Mouse (Mus musculus) fibroblast of lung, adult 2 months (primary cell): ENCODE measurements at regions not wholly inside any gene's neighbourhood (a gene's known extent, or its start where the extent isn't known, plus 50 kb on each side); places are given as distances from the start of the nearest gene placed in this dataset.

Experiments
- DNase-seq: peaks from one replicate; pipeline ENCODE4 v3.0.0-alpha.2; 2011; ENCODE audit warnings: low read depth

DNA sequence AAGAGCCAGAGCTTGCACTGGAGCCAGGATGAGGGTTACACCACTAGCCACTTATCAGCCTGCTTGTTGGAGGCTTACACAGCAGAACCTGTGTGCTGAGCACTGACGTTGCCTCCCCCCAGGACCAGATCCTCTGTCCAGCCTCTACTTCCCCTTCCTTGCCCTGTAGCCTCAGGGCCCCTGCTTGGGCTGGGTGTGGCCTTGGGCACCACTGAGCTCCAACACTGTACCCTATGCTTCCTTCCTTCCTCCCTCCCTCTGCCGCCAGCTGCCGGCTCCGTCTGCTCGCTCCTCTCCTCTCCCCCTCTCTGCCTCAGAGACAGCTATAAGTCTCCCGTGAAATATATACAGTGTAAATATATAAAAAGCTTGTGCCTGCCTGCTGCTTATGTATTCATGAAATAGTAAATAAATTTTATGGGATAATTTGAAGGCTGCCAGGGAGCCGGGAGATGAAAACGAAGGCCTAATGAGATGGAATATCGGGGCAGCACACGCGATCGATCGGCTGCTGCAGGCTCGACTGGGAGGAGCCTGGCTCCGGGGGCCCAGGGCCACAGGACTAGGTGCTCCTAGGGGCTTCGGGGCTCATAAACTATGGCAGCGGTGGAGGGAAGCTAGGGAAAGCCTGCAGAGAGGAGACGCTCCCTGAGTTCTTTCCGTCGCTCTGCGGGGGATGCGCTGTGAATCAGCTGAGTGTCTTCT is 135.6 kb downstream of the Rbm19 start:
- DNase-seq = no peak

DNA sequence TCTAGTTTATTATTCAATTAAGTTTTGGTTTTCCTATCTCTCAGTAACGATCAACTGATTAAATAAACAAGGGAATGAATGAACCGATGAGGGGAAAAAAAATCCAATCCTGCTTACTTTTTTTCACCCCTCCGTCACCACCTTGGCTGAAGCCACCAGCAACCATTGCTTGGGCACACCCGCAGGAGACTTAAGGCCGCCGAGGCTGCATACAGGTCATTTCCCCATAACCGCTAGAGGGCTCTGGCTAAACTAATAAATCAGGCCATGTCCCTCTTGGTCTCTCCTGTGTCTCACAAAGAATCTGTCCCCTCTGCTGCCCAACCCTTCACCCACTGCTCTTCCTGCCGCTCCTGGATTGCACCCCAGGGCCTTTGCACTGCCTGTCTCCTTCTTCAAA is 136.3 kb downstream of the Rbm19 start:
- DNase-seq = no peak

DNA sequence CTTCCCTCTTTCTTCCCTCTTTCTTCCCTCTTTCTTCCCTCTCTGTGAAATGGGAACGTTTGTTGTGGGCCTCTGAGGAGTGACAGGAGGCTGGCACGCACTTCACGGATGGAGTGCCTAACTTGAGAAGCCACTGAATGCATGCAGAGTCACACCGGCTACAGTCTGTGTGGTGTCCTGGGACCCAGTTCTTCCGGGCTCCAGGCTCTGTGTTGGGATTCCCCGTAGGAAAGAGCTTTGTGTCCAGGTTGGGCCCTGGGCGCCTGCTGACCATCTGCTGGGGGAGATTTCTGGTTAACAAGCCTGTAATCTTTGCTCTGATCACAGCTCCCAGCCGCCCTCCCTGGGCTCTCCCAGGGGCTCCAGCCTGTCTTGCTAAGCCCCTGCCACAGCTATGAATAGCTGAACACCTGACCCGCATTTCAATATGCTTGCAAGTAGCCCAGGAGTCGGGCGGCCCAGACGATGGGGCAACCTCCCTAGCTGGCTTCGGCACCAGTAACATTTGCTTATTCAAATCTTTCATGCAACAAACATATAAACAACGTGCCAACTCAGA is 146.5 kb downstream of the Rbm19 start:
- no peak for DNase-seq

DNA sequence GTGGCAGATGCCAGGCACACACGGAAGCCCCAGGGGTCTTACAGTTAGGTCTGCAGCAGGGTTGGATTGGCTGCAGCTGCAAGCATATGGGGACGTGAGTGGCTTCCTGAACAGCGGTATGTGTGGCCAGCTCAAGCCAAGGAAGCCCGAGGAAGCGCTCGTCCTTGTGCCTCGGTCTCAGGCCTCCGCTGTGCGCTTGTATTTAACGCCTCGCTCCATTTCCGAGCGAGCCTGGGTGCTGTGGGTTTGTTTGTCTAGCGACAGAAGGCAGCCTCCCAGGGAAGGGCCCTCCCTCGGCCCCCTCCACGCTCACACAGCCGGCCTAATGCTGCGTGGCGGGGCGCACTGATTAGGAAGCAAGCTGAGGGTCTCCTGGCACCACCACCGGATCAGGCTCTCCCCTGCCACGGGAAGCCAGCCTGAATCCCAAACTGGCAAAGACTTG is 153.2 kb downstream of the Rbm19 start:
- DNase-seq = no peak

DNA sequence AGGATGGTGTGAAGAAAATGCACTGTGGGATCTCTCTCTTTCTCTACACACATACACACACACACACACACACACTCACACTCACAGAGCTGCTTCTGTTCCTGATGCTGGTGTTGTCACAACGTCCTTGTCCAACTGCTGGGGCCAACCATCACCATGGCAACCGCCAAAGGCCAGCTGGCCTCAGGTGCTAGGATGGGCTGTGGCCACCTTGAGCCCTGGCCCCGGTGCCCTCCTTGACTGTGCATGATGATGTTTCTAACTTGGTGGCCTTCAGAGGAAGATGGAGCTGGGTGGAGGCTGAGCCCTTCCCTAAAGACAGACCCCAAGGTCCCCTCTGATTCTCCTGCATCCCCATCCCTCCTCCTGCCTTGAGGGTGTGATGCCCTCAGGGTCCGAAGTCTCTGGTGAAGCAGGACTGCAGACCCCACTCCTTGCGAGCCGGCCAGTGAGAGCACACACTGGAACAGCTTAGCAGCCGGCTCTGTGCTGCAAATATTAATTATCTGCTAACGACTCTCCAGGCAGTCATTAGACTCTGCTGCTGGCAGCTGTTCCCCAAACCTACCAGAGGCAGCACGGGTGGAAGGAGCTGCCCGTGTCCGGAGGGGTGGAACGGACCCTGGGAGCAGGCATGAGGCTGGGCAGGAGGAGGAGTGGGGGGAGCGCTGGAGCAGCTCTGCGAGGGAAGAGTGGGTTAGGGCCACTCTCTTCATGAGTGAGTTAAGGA is 154.8 kb downstream of the Rbm19 start:
- DNase-seq = no peak

DNA sequence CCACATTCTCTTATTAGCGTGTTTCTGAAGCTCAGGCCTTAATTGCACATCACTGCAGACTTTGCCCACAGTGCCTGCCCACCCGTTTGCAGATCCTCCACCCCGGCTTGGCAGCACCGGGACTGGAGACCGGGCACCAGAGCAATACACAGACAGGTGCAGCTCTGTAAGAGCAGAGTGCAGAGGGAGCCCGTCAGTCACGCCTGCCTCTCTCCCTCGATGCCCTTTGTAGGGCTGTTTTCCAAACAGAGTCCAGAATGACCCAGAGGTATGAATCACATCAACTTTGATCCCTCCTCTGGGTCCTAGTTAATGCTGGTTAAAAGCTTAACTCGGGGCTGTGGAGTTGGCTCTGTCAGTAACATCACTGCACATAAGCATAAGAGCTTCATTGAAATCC is 155.3 kb upstream of the Lhx5 start:
- DNase-seq = no peak

DNA sequence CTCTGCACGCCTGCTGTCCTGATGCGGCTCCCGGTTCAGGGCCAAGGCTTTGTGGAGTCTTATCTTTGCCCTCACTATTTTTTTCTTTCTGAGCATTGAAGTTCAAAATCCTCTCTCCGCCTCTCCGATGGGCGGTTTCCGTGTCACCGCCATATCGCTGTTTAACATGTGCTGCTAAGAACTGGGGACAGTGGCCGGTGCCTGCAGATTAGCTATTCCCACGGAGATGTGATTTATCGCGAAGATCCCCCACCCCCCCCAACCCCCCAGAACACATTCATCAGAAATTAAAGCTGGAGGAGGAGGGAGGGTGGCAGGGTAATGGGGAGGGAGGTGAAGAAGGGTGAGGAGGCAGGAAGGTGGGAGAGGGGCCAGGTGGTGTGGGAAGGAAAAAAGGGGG is 151.2 kb upstream of the Lhx5 start:
- DNase-seq = no peak

DNA sequence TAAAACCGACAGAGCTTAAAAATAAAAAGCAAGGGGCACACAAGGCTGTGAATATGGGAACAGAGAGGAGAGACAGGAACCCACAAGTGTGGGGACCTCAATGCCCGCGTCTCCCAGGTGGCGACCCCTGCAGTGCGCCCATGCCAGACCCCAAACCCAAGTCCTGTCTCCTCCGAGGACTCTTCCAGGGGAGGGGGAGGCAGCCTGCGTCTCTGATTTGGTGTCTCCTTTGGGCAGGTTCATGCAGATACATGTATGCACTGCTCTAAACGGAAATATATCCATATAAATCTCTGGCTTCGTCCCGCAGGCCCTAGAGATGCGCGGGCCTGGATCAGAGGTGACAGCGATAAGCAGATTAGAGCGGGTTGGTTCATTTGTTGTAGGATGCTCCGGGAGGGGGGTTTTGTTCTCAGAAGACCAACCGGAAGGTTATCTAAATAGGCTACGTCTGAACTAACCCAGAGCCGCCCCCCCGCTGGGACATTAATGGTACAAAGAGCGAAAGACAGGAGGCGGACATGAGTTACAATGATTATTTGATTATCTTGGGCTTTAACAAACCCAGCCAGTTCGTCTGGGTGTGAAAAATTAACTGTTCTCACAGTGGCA is 150.4 kb upstream of the Lhx5 start:
- no peak for DNase-seq

DNA sequence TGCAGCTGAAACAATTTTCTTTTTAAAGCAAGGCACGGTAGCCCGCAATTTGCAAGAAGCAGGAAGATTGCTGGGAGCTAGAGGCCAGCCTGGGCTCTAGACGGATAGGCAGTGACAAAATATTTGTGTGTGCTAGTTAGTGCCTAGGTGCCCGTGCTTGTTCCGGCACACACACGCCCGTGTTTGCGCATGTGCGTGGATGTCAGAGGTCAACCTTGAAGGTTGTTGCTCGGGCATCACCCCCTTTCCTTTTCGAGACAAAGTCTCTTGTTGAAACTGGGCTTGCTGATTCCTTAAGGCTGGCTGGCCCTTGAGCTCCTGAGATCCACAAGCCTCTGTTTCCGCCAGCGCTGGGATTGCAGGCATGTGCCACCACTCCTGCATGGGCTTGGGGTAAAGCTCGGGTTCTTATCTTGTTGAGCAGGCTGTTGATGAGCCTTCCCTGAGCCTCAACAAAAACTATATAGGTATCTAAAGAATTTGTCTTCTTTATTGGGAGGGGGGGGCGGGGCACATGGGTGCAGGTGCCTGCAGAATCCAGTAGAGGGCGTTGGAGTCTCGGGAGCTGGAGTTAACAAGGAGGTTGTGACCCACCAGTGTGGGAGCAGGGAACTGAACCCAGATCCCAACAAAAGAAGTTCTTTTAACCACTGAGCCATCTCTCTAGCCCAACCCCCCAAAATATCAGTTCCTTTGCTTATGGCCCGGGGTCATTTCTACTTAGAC is 149.5 kb upstream of the Lhx5 start:
- DNase-seq = no peak

DNA sequence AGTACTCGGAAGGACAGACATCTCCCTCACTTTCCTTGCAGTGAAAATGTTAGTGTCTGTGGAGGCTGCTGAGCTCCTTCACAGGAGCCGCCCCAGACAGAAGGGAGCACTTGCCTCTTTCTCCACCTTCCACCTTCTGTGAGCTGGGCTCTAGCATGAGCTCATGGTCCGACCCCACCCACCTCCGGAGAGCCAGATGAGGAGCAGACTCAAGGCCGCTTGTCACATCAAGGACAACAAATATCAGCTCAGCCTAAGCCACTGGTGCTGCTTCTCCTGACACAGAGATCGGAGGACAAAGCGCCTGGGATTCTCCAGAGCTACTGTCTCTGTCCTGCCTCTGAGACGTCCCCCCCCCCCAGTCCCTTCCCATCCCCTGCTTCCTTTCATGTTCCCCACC is 146.9 kb upstream of the Lhx5 start:
- no peak for DNase-seq

DNA sequence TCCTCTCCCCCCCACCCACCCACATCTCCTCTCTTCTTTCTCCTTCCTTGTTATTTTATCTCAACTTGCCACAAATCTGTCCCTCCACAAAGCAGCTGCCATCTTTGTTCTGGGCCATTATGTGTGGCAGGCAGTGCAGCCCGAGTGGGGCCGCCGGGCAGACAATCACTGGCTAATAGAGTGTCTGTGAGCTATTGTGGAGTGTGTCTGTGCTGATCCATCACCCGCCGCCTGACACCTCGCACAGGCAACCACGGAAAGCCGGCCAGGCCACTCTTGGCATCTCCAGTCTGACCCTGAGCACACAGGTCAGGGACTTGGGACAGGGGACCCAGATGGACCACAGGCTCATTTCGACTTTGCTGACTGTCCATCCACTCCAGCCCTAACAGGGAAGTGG is 146.5 kb upstream of the Lhx5 start:
- no peak for DNase-seq

DNA sequence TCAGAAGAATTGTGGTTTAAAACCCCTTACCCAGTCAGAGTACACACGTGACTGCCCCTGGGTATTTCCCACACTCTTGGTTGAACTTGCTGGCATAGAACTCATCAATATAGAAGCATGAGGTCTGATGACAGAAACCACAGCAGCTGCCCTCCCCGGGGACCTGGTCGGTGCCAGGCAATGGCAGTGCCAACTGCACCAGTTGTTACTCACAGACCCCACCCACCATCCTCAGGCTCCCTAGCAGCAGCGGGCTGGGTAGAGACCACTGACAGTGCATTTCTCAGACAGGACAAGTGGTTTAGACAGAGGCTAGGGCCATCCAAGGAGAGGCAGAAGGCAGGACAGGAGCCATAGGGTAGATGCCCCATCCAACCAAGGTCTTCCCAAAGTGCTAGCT is 144.7 kb upstream of the Lhx5 start:
- no peak for DNase-seq

DNA sequence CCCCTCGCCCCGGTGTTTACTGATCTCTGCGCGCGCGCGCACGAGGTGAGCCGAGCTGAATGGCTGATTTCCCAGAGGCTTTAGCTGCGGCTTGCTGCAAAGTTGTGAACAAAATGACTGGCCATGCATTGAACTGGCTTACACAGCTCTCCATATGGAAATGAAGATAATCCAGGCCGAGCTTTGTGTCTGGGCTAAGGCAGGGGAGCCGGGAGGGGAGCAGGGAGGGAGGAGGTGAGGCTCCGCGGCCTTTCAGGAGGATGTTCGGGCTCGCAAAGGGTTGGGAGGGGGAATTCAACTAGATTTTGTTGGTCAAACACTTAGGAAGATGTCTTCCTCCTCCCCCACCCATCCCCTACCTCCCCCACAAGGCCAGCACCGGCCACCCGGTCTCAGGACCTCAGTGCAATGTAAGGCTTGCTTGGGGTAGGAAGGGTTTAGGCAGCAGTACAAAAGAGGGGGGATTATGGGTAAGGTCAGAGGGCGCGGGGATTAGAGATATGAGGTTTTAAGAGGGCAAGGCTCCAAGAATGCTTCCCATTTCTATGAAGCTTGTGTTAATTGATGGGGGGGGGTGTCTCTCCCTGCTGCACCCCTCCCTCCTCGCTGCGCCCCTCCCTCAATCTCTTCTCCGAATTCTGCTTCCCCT is 143.3 kb upstream of the Lhx5 start:
- no peak for DNase-seq

DNA sequence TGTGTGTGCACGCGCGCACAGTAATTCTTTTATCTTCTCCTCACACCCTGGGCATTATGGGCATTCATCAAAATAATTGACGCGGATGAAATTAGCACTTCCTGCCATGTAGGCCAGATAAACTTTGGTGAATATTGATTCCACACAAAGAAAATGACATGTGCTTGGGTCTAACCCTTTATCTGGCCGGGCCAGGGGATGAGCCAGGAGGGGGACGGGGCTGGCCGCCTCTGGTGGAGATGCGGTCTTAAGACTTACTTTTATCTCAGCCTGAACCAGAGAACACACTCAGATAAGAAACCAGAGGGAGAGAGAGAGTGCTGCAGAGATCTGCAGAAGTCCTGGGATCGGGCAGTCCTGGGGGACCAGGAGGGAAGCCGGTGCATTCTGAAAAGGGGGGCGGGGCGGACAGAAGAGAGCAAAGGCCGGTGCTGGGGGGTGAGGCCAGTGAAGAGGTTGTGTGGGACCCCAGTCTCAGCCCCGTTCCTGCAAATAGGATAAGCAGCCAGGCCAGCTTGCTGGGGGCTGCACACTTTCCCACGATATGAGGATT is 136.9 kb upstream of the Lhx5 start:
- DNase-seq = no peak

DNA sequence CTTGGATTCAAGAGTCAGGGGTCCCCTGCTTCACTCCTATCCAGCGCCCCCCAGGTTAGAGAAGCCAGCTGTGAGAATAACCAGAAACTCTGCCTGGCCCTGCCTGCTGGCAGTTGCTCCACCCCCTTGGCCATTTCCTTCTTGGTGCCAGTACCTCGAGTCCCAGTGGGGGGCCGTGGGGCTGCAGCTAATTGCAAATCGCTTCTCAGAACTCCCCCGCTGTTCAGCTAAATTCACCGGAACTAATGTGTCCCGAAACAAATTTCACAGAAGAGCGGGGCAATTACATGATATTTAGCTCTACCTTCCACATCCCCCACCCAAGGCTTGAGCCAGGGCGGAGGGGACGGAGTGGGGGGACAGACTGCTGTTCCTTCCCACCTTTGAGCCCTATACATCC is 134.3 kb upstream of the Lhx5 start:
- no peak for DNase-seq

DNA sequence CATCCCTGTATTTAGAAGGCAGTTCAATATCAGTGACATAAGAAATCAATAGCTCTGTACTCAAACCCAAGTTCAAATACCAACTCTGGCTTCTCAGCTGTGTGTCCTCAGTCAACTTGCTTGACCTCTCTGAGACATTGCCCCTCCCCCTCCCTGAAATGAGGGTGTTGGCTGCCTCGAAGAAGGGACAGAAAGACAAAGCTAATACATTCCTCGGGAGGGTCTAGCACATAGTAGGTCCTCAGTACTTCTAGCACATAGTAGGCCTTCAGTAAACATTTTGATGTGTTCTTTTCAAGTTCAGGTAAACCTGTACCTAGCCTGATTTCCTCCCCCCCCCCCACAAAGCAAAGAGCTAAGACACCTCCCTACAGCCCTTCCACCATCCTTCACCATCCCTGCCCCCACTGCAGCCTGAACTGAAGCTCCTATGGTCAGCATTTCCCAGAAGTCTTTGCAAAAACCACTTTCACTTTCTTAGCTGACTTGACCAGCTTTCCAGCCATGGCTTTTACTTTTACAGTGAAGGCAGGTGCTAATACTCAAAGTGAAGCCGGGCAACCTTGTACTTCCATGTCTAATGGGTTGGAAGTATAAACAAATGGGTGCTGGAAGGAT is 133.7 kb upstream of the Lhx5 start:
- DNase-seq = no peak

DNA sequence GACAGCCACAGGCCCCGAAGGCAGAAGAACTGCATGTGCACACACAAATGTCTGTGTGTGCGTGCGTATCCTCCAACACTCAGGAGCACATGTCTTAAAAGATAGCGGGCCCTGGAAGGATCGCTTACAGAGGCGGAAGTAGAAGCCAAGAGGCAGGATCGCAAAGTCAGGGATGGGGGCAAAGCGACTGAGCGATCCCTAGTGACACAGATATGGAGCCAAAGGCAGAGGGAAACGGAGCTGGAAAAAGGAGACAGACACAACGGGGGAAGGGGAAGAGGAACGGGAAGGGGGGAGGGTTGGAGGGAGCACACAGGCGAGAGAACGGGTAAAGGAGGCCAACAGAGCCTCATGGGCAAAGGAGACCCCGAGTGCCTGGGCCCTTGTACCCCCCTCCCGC is 129.8 kb upstream of the Lhx5 start:
- no peak for DNase-seq

DNA sequence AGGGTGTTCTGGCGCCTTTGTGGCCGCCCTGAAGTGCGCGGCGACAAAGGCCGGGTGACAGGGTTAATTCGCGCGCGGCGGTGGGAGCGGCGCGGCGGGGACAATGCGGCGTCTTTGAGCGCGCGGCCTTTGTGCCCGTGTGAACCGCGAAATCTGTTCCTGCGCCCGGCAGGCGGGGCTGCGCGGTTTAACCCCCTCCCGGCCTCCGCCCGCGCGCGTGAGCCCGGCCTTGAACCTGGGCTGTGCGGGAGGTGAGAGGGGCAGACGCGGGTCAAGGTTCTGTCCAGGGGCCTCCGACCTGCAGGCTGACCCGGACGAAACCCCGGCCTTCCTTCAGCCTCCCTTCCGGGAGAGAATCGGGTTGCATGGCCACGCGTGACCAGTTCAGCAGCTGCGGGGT is 129.2 kb upstream of the Lhx5 start:
- no peak for DNase-seq

DNA sequence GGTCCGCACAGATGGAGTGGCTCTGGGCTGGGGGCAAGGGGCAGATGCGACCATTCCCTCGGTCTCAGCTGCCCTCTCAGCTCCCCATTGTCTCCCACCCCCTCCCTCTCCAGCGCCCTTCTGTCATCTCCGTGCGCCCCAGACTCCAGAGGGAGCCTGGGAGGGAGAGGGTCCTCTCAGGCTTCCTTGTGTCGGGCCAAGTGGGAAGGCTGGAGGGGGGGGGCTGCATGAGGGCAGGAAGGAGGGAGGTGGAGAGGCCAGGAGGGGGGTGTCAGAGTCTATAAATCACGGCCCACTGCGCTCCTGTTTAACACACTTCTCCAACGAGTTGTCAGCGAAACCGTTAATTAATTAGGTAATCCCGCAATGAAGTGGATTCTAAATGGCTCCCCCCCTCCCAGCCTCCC is 127.2 kb upstream of the Lhx5 start:
- no peak for DNase-seq

DNA sequence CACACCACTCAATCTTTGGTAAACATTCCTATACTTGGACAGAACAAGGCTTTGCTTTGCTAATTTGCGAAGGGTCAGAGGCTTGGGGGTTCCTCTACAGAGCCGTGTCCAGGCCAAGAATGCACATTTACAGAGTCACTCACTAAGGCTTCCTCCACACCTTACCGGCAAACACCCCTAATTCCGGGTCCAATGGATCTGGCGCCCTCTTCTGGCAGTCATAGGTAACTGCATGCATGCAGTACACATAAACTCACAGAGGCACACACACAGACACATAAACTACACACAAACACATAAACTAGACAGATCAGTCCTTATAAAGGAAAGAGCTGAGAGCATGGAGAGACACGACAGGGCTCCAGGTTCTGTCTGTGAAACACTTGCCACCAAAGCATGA is 119.2 kb upstream of the Lhx5 start:
- no peak for DNase-seq

DNA sequence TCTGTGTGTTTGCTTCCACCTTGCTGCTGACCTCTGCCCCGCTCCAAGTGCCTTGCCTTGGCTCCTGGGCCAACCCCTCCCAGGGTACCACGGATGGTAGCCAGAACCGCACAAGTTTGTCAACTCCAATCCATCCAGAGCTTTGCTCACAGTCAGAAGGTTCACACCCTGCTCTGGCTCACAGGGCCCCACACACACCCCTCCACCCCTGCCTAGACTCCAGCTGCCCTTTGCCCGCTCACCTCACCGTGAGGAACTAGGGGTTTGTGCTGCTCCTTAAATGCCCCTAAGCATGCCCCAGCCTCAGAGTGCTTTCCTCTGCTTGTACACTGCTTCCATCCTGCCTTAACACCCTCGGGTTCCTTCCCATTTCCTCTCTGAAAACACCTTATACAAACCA is 117.5 kb upstream of the Lhx5 start:
- no peak for DNase-seq
